Mouse (Mus musculus) hindbrain, embryonic 10.5 days (tissue): ENCODE data around the gene Ostc. TPM values are rescaled to one million over a fixed set of nuclear protein-coding genes. Genes with fewer than 3 reads are reported as not detected.

Experiments
- DNase-seq: peaks from one replicate; pipeline ENCODE4 v3.0.0-alpha.2; 2017; ENCODE audit warnings: low spot score
- H3K27ac ChIP-seq: fragments of 300-500 bp; sonication (generic); 2 replicates; pipeline ENCODE4 v1.5.1; 2016; ENCODE audit warnings: mild to moderate bottlenecking, moderate library complexity
- H3K27me3 ChIP-seq: fragments of 300-500 bp; sonication (generic); 2 replicates; pipeline ENCODE4 v1.6.1; 2016; ENCODE audit warnings: mild to moderate bottlenecking; ENCODE audit not compliant: poor library complexity, insufficient read depth, severe bottlenecking
- H3K36me3 ChIP-seq: fragments of 300-500 bp; sonication (generic); 2 replicates; pipeline ENCODE4 v1.6.1; 2016; ENCODE audit warnings: mild to moderate bottlenecking, moderate library complexity
- H3K4me1 ChIP-seq: fragments of 300-500 bp; sonication (generic); replicated peaks from 2 replicates; pipeline ENCODE4 v1.6.1; 2016; ENCODE audit warnings: mild to moderate bottlenecking
- H3K4me3 ChIP-seq: fragments of 300-500 bp; sonication (generic); 2 replicates; pipeline ENCODE4 v1.5.1; 2016; ENCODE audit warnings: mild to moderate bottlenecking, moderate library complexity
- H3K9me3 ChIP-seq: fragments of 300-500 bp; sonication (generic); 2 replicates; pipeline ENCODE4 v1.6.1; 2016; ENCODE audit warnings: mild to moderate bottlenecking, moderate library complexity
- WGBS: fragments of 180-500 bp; shearing (Covaris S2); methylation state at CpG from one replicate; pipeline ENCODE4 v1.1.7; 2016; 5-methylcytosine and 5-hydroxymethylcytosine counted together
- polyA plus RNA-seq: library from polyadenylated mRNA; unstranded; fragments of >200 nt; fragmentation: Nextera tagmentation; extraction: Ambion mirVana; gene quantifications from 2 replicates; pipeline ENCODE4 v1.2.1, GENCODE M21; 2016

The Ostc gene
- polyA plus RNA-seq, 1 experiment from 2014 or later = 311 TPM

- H3K27me3 ChIP-seq = no peaks in the 10 kb centered on the region
- H3K4me3 ChIP-seq = no peak overlapping the region
- DNase-seq = no peak
- H3K4me1 ChIP-seq = peaks cover 12% of the 10 kb centered on the region
- 74% methylated on average over 9 of the region's 9 CpGs for WGBS
- H3K9me3 ChIP-seq = no peaks in the 10 kb centered on the region
- no peak overlapping the region for H3K27ac ChIP-seq
- H3K36me3 ChIP-seq = peaks cover 48% of the 10 kb centered on the region
These were observed 15.1 kb downstream of the Ostc start for GRCm38 (mm10) chr3:130694041-130694593.

DNA sequence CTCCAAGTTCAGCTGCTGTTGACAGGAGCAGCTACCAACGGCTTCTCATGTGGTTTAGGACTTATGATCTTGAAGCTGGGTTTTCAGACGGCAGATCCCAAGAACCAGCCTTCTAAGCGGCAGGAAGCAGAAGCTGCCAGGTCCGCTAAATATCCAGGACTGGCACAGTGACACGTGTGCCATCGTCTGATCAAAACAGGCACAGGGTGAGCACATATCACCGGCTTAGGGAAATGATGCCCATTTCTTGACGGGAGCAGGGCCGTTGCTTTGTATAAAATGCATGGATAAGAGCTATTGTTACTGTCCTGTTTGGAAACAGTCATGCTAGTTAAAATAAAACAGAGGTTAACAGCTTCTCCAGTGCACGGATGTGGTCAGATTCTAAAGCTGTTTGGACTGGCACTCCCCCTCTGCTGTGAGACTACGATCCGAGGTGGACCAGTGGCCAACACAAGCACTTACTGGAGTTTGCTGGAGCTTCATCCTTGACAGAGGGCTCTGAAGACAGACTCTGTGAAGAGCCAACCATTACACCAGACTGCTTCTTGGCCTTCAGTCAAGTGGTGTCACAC is 17.6 kb downstream of the Ostc start:
- H3K4me1 ChIP-seq = peaks cover 12% of the 10 kb centered on the region
- peak overlapping the region; percentile 51 for H3K4me3 ChIP-seq
- H3K9me3 ChIP-seq = no peaks in the 10 kb centered on the region
- H3K36me3 ChIP-seq = peaks cover 25% of the 10 kb centered on the region
- no peak for DNase-seq
- no peaks in the 10 kb centered on the region for H3K27me3 ChIP-seq
- peak overlapping the region; percentile 80 for H3K27ac ChIP-seq
- WGBS = 48% methylated on average over 12 of the region's 12 CpGs

DNA sequence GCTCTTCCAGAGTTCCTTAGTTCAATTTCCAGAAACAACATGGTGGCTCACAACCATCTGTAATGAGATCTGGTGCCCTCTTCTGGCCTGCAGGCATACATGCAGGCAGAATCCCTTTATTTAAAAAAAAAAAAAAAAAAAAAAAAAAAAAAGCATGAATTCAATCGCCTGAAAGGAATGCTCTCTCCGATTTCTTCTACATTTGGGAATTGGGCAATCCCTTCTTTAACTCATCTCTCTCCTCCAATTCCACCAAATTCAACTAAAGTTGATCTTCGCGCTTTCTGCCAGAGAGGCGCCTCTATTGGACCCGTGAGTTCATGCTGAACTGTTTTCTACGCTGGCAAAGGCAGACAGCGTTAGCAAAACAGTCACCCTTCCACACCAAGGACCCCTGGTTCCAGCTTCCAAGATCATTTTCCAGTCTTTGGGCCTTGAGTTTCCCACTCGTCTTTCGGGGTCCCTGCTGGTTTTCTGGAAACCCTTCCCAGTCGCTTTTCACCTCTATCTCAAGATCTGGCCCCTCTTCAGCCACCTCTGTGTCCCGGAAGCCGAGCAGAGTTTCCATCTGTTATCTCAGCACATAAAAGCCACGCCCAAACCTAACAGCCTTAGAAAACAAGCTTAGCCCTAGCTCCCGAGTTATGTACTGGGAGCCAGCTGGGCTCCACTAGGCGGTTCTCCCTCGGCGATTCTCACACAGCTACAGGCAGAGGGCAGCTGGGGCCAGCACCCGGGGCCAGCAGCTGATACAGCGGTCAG is 18.2 kb downstream of the Ostc start:
- Histone ChIP-seq H3K27ac (peak overlapping the region; percentile 80), H3K4me1 (peaks cover 12% of the 10 kb centered on the region), H3K9me3 (no peaks in the 10 kb centered on the region), H3K27me3 (no peaks in the 10 kb centered on the region), H3K36me3 (peaks cover 18% of the 10 kb centered on the region), H3K4me3 (peak overlapping the region; percentile 51)
- 17% methylated on average over 20 of the region's 20 CpGs for WGBS
- peak; percentile 64 for DNase-seq

GRCm38 (mm10) chr3:130689630-130690029 is 19.6 kb downstream of the Ostc start:
- WGBS = 32% methylated on average over 12 of the region's 12 CpGs
- Histone ChIP-seq H3K9me3 (no peaks in the 10 kb centered on the region), H3K27me3 (no peaks in the 10 kb centered on the region), H3K27ac (no peak overlapping the region), H3K4me1 (peaks cover 12% of the 10 kb centered on the region), H3K4me3 (no peak overlapping the region), H3K36me3 (peaks cover 4% of the 10 kb centered on the region)
- DNase-seq = peak; percentile 80

- Histone ChIP-seq H3K4me3 (no peak overlapping the region), H3K27ac (no peak overlapping the region), H3K4me1 (peaks cover 14% of the 10 kb centered on the region), H3K27me3 (no peaks in the 10 kb centered on the region), H3K36me3 (no peaks in the 10 kb centered on the region), H3K9me3 (no peaks in the 10 kb centered on the region)
- 91% methylated on average over 1 of the region's 1 CpGs for WGBS
- DNase-seq = no peak
These were observed 22.2 kb downstream of the Ostc start for GRCm38 (mm10) chr3:130687051-130687450.

DNA sequence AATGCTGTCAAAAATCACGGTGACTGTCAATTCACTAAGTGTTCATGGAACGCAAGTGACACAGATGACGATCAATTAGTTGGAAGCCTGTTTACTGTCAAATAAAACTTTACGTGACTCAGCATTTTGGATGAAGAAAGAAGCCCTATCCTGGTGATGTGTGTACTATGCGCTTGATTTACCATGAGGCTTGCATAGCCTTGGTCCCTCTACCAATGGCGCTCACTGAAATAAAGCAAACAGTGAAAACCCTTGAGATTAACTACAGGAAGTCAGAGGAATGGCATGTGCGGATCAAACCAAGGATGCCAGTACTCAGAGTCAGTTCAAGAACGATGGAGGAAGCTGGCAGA is 24.3 kb downstream of the Ostc start:
- no peak overlapping the region for H3K27ac ChIP-seq
- H3K9me3 ChIP-seq = no peaks in the 10 kb centered on the region
- H3K4me1 ChIP-seq = 0 out of 2 replicates have a peak, but pooled peaks cover 2% of the 10 kb centered on the region
- no peaks in the 10 kb centered on the region for H3K36me3 ChIP-seq
- DNase-seq = no peak
- no peak overlapping the region for H3K4me3 ChIP-seq
- no peaks in the 10 kb centered on the region for H3K27me3 ChIP-seq
- 91% methylated on average over 8 of the region's 8 CpGs for WGBS

DNA sequence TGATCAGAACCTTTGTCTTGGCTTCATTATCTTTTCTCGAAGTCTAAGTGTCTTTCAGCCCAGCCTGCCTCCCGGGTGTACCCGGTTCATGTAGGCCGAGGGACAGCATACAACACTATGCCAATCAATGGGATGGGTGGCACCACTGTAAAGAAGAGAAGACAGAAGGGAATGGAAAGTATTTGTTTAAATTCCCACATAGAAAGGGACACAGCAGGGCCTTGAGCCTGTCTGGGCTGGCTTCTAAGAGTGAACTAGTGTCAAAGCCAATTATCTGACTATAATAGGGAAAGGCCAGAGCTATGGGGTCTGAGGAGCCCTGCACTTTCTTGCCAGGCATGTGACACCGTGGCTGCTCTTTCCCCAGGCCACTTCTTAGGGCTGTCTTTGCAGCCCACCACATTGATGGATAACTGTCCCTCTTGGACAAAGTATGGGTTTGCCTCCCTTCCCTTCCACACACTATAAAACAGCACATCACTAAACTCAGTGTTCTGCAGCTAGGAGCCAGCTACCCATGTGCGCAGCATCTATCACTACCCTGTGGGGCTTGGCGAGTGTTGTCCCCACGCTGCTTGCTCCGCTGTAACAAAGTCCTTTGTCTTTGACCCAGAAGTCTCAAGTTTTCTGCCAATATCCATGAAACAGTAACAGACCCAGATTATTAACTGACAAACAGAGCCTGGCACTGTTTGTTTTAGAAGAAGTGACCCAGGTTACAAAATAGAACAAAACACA is 24.8 kb downstream of the Ostc start:
- DNase-seq = no peak
- H3K9me3 ChIP-seq = no peaks in the 10 kb centered on the region
- 85% methylated on average over 9 of the region's 9 CpGs for WGBS
- no peak overlapping the region for H3K4me3 ChIP-seq
- H3K36me3 ChIP-seq = no peaks in the 10 kb centered on the region
- 0 out of 2 replicates have a peak, but pooled peaks cover 2% of the 10 kb centered on the region for H3K4me1 ChIP-seq
- no peaks in the 10 kb centered on the region for H3K27me3 ChIP-seq
- H3K27ac ChIP-seq = no peak overlapping the region

DNA sequence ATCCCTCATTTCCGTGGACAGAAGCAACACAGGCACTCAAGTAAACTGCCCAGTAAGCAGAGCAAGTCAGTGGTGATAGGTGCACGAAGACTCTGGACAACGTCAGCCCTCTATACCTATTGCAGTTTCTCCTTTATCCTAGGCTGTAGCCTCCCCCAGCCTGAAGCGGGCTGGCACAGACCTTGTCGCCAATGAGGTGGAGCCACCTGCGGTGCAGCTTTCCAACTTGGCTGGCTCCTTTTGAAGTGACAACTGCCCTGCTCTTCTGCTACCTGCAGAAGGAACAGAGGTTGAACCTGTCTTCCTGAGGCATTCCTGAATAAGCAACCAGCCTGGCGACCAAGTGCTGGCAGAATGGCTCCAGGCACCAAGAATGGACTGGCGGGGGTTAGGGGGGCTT is 25.4 kb downstream of the Ostc start:
- no peaks in the 10 kb centered on the region for H3K27me3 ChIP-seq
- H3K4me1 ChIP-seq = 0 out of 2 replicates have a peak, but pooled peaks cover 2% of the 10 kb centered on the region
- H3K27ac ChIP-seq = no peak overlapping the region
- H3K9me3 ChIP-seq = no peaks in the 10 kb centered on the region
- no peaks in the 10 kb centered on the region for H3K36me3 ChIP-seq
- no peak for DNase-seq
- 74% methylated on average over 8 of the region's 8 CpGs for WGBS
- H3K4me3 ChIP-seq = no peak overlapping the region

DNA sequence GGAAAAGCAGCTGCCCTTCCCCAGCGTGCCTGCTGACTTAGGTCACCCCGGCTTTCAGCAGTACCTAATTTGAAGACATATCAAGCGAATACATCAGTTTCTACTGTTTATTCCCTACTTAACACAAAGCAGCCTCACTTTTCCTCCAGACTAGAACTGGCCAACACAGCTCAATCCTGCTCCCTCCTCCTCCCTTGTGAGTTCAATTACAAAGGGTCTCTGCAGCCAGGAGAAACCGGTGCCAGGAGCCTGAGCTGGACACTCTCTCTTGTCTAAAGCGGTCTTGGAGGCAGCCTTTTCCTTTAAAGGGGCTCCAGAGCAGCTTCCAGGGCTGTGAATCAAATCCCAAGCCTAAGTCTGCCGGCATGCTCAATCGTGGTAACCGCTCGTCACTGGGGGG is 27.1 kb downstream of the Ostc start:
- Histone ChIP-seq H3K36me3 (no peaks in the 10 kb centered on the region), H3K27me3 (no peaks in the 10 kb centered on the region), H3K4me1 (0 out of 2 replicates have a peak, but pooled peaks cover 2% of the 10 kb centered on the region), H3K4me3 (no peak overlapping the region), H3K27ac (no peak overlapping the region), H3K9me3 (no peaks in the 10 kb centered on the region)
- no peak for DNase-seq
- whole genome bisulfite sequencing = 86% methylated on average over 9 of the region's 9 CpGs

GRCm38 (mm10) chr3:130681226-130681625 is 28.0 kb downstream of the Ostc start:
- Histone ChIP-seq H3K4me1 (0 out of 2 replicates have a peak, but pooled peaks cover 2% of the 10 kb centered on the region), H3K36me3 (no peaks in the 10 kb centered on the region), H3K4me3 (no peak overlapping the region), H3K27me3 (no peaks in the 10 kb centered on the region), H3K9me3 (no peaks in the 10 kb centered on the region), H3K27ac (no peak overlapping the region)
- WGBS = 88% methylated on average over 2 of the region's 2 CpGs
- DNase-seq = no peak

GRCm38 (mm10) chr3:130677671-130678460 is 31.4 kb downstream of the Ostc start:
- Histone ChIP-seq H3K9me3 (no peaks in the 10 kb centered on the region), H3K36me3 (no peaks in the 10 kb centered on the region), H3K4me3 (no peak overlapping the region), H3K4me1 (0 out of 2 replicates have a peak, but pooled peaks cover 5% of the 10 kb centered on the region), H3K27me3 (no peaks in the 10 kb centered on the region), H3K27ac (no peak overlapping the region)
- DNase-seq = no peak
- WGBS = 94% methylated on average over 19 of the region's 19 CpGs

GRCm38 (mm10) chr3:130671291-130671690 is 38.0 kb downstream of the Ostc start:
- Histone ChIP-seq H3K4me1 (0 out of 2 replicates have a peak, but pooled peaks cover 5% of the 10 kb centered on the region), H3K4me3 (no peak overlapping the region), H3K27me3 (no peaks in the 10 kb centered on the region), H3K36me3 (no peaks in the 10 kb centered on the region), H3K9me3 (no peaks in the 10 kb centered on the region), H3K27ac (no peak overlapping the region)
- WGBS = 70% methylated on average over 14 of the region's 14 CpGs
- DNase-seq = no peak
